Mouse (Mus musculus) lung, embryonic 16.5 days (tissue): Measurements from ENCODE around the gene Tmem52b. TPM values are rescaled to one million over a fixed set of nuclear protein-coding genes. Genes with fewer than 3 reads are reported as not detected.

Experiments used
- ATAC-seq: fragments of 200-750 bp; cut with Nextera tagmentation; 2 replicates; pipeline ENCODE4 v1.8.0; 2017; ENCODE audit warnings: low read depth, mild to moderate bottlenecking, moderate library complexity
- H3K27ac ChIP-seq: fragments of 300-500 bp; sonication (generic); 2 replicates; pipeline ENCODE4 v1.5.1; 2014; ENCODE audit warnings: mild to moderate bottlenecking, control low read depth, low read length
- H3K27me3 ChIP-seq: fragments of 300-500 bp; sonication (generic); 2 replicates; pipeline ENCODE4 v1.6.1; 2014; ENCODE audit warnings: low read depth, low read length, mixed read lengths; ENCODE audit not compliant: control insufficient read depth, insufficient read depth
- H3K36me3 ChIP-seq: fragments of 300-500 bp; sonication (generic); 2 replicates; pipeline ENCODE4 v1.6.1; 2014; ENCODE audit warnings: low read length; ENCODE audit not compliant: control insufficient read depth, insufficient read depth
- H3K4me1 ChIP-seq: fragments of 300-500 bp; sonication (generic); replicated peaks from 2 replicates; pipeline ENCODE4 v1.6.1; 2014; ENCODE audit warnings: low read length, mixed read lengths; ENCODE audit not compliant: control insufficient read depth, insufficient read depth
- H3K4me2 ChIP-seq: fragments of 300-500 bp; sonication (generic); 2 replicates; pipeline ENCODE4 v1.6.1; 2014; ENCODE audit warnings: low read depth, low read length, control low read depth
- H3K4me3 ChIP-seq: fragments of 300-500 bp; sonication (generic); 2 replicates; pipeline ENCODE4 v1.5.1; 2014; ENCODE audit warnings: mild to moderate bottlenecking, low read length, control low read depth
- H3K9ac ChIP-seq: fragments of 300-500 bp; sonication (generic); 2 replicates; pipeline ENCODE4 v1.6.1; 2014; ENCODE audit warnings: low read length, control low read depth
- H3K9me3 ChIP-seq: fragments of 300-500 bp; sonication (generic); 2 replicates; pipeline ENCODE4 v1.6.1; 2016; ENCODE audit warnings: low read length; ENCODE audit not compliant: control insufficient read depth
- WGBS: fragments of 180-500 bp; shearing (Covaris S2); extraction: QIAGEN DNeasy Blood & Tissue Kit; methylation state at CpG from one replicate; pipeline ENCODE4 v1.1.7; 2014; 5-methylcytosine and 5-hydroxymethylcytosine counted together
- polyA plus RNA-seq: library from polyadenylated mRNA; unstranded; fragments of >200 nt; fragmentation: Nextera tagmentation; extraction: Ambion mirVana; gene quantifications from 2 replicates; pipeline ENCODE4 v1.2.1, GENCODE M21; 2015

Gene Tmem52b
- polyA plus RNA-seq, 1 experiment from 2014 or later = 0.09 TPM

- 80% methylated on average over 6 of the region's 6 CpGs for WGBS
- H3K27ac ChIP-seq = no peak overlapping the region
- H3K27me3 ChIP-seq = no peaks in the 10 kb centered on the region
- H3K9ac ChIP-seq = no peak overlapping the region
- no peak overlapping the region for H3K4me2 ChIP-seq
- peaks cover 16% of the 10 kb centered on the region for H3K4me1 ChIP-seq
- H3K4me3 ChIP-seq = no peak overlapping the region
- H3K9me3 ChIP-seq = no peaks in the 10 kb centered on the region
- ATAC-seq = no peak
- H3K36me3 ChIP-seq = peaks cover 8% of the 10 kb centered on the region
Observed at GRCm38 (mm10) chr6:129538555-129538954, 26.2 kb downstream of the Tmem52b start.

GRCm38 (mm10) chr6:129541931-129542330 lies 29.6 kb downstream of the Tmem52b start:
- Histone ChIP-seq H3K4me3 (no peak overlapping the region), H3K9me3 (no peaks in the 10 kb centered on the region), H3K9ac (no peak overlapping the region), H3K27me3 (no peaks in the 10 kb centered on the region), H3K4me1 (no peaks in the 10 kb centered on the region), H3K27ac (no peak overlapping the region), H3K36me3 (peaks cover 8% of the 10 kb centered on the region), H3K4me2 (no peak overlapping the region)
- no peak for ATAC-seq
- WGBS = 81% methylated on average over 9 of the region's 9 CpGs

GRCm38 (mm10) chr6:129542540-129542939 lies 30.2 kb downstream of the Tmem52b start:
- no peak for ATAC-seq

GRCm38 (mm10) chr6:129543709-129544606 lies 31.6 kb downstream of the Tmem52b start:
- Histone ChIP-seq H3K4me2 (no peak overlapping the region), H3K36me3 (peaks cover 5% of the 10 kb centered on the region), H3K27me3 (no peaks in the 10 kb centered on the region), H3K4me1 (no peaks in the 10 kb centered on the region), H3K9ac (no peak overlapping the region), H3K4me3 (no peak overlapping the region), H3K27ac (no peak overlapping the region), H3K9me3 (no peaks in the 10 kb centered on the region)
- ATAC-seq = peak; percentile 70; the same call in 1 of the 2 replicates
- WGBS = 51% methylated on average over 6 of the region's 6 CpGs

More at GRCm38 (mm10) chr6:129542540-129542939, 30.2 kb downstream of the Tmem52b start:
- Histone ChIP-seq H3K9me3 (no peaks in the 10 kb centered on the region), H3K9ac (no peak overlapping the region), H3K27me3 (no peaks in the 10 kb centered on the region), H3K36me3 (peaks cover 8% of the 10 kb centered on the region), H3K4me2 (no peak overlapping the region), H3K4me3 (no peak overlapping the region), H3K4me1 (no peaks in the 10 kb centered on the region), H3K27ac (no peak overlapping the region)
- WGBS = 91% methylated on average over 3 of the region's 3 CpGs

GRCm38 (mm10) chr6:129547277-129547676 lies 34.9 kb downstream of the Tmem52b start:
- H3K27ac ChIP-seq = no peak overlapping the region
- H3K9ac ChIP-seq = no peak overlapping the region
- WGBS = 74% methylated on average over 2 of the region's 2 CpGs
- H3K4me1 ChIP-seq = no peaks in the 10 kb centered on the region
- no peaks in the 10 kb centered on the region for H3K9me3 ChIP-seq
- no peaks in the 10 kb centered on the region for H3K27me3 ChIP-seq
- no peak for ATAC-seq
- H3K36me3 ChIP-seq = no peaks in the 10 kb centered on the region
- H3K4me3 ChIP-seq = no peak overlapping the region
- no peak overlapping the region for H3K4me2 ChIP-seq

- 43% methylated on average over 3 of the region's 3 CpGs for WGBS
- no peak for ATAC-seq
Observed at GRCm38 (mm10) chr6:129548009-129548408, 35.7 kb downstream of the Tmem52b start.

GRCm38 (mm10) chr6:129557298-129558023 lies 45.1 kb downstream of the Tmem52b start:
- H3K9me3 ChIP-seq = no peaks in the 10 kb centered on the region
- H3K27ac ChIP-seq = no peak overlapping the region
- no peaks in the 10 kb centered on the region for H3K27me3 ChIP-seq
- H3K4me2 ChIP-seq = no peak overlapping the region
- H3K36me3 ChIP-seq = no peaks in the 10 kb centered on the region
- H3K9ac ChIP-seq = no peak overlapping the region
- H3K4me1 ChIP-seq = no peaks in the 10 kb centered on the region
- ATAC-seq = no peak
- no peak overlapping the region for H3K4me3 ChIP-seq

More at GRCm38 (mm10) chr6:129548009-129548408, 35.7 kb downstream of the Tmem52b start:
- H3K27ac ChIP-seq = no peak overlapping the region
- no peak overlapping the region for H3K4me3 ChIP-seq
- H3K9ac ChIP-seq = no peak overlapping the region
- no peaks in the 10 kb centered on the region for H3K4me1 ChIP-seq
- H3K27me3 ChIP-seq = no peaks in the 10 kb centered on the region
- no peaks in the 10 kb centered on the region for H3K9me3 ChIP-seq
- no peak overlapping the region for H3K4me2 ChIP-seq
- H3K36me3 ChIP-seq = no peaks in the 10 kb centered on the region

GRCm38 (mm10) chr6:129558946-129559640 lies 46.7 kb downstream of the Tmem52b start:
- ATAC-seq = peak; percentile 72

GRCm38 (mm10) chr6:129559641-129560027 lies 47.3 kb downstream of the Tmem52b start:
- Histone ChIP-seq H3K36me3 (no peaks in the 10 kb centered on the region), H3K4me2 (no peak overlapping the region), H3K9me3 (no peaks in the 10 kb centered on the region), H3K4me3 (no peak overlapping the region), H3K27me3 (no peaks in the 10 kb centered on the region), H3K9ac (no peak overlapping the region), H3K27ac (no peak overlapping the region), H3K4me1 (no peaks in the 10 kb centered on the region)
- WGBS = 48% methylated on average over 4 of the region's 4 CpGs
- ATAC-seq = no peak

More at GRCm38 (mm10) chr6:129558946-129559640, 46.7 kb downstream of the Tmem52b start:
- Histone ChIP-seq H3K4me1 (no peaks in the 10 kb centered on the region), H3K4me3 (no peak overlapping the region), H3K9me3 (no peaks in the 10 kb centered on the region), H3K36me3 (no peaks in the 10 kb centered on the region), H3K27me3 (no peaks in the 10 kb centered on the region), H3K27ac (no peak overlapping the region), H3K4me2 (no peak overlapping the region), H3K9ac (no peak overlapping the region)
- WGBS = 16% methylated on average over 12 of the region's 12 CpGs
